Mouse (Mus musculus): Measurements from ENCODE around the gene Vash2. TPM values are rescaled to one million over a fixed set of nuclear protein-coding genes. Genes with fewer than 3 reads are reported as not detected.

The Vash2 gene
- polyA plus RNA-seq, 1 experiment from 2014 or later: 14.0 TPM

GRCm38 (mm10) chr1:190904136-190904535, 75.0 kb downstream of the Vash2 start:
- no peak for DNase-seq (ENCODE audit: low spot score)
- WGBS: 96% methylated on average over 3 of the region's 3 CpGs

GRCm38 (mm10) chr1:190901082-190901481, 78.0 kb downstream of the Vash2 start:
- H3K4me3 ChIP-seq (replicated peaks; ENCODE audit: low read depth, low read length): no peak overlapping the region
- no peaks in the 10 kb centered on the region for H3K27me3 ChIP-seq (ENCODE audit: insufficient read depth, low read length)
- no peak overlapping the region for H3K9ac ChIP-seq (ENCODE audit: low read depth, low read length)
- 68% methylated on average over 2 of the region's 2 CpGs for WGBS
- H3K4me2 ChIP-seq (ENCODE audit: low read length): no peak overlapping the region
- no peak overlapping the region for H3K27ac ChIP-seq
- H3K4me1 ChIP-seq (replicated peaks; ENCODE audit: insufficient read depth, low read length): no peaks in the 10 kb centered on the region
- H3K9me3 ChIP-seq (replicated peaks; ENCODE audit: low read length): no peaks in the 10 kb centered on the region
- TF ChIP-seq CTCF (IDR thresholded peaks at IDR 0.05; ENCODE audit: low read depth): no peak
- H3K36me3 ChIP-seq (ENCODE audit: insufficient read depth, low read length): peaks cover 5% of the 10 kb centered on the region; the same call in 1 of the 2 replicates
- DNase-seq (ENCODE audit: low spot score): no peak
- no peak for ATAC-seq (replicated peaks; ENCODE audit: low FRiP score, low read depth)

More at GRCm38 (mm10) chr1:190904136-190904535, 75.0 kb downstream of the Vash2 start:
- Histone ChIP-seq H3K4me2 (ENCODE audit: low read length) (no peak overlapping the region), H3K27me3 (ENCODE audit: insufficient read depth, low read length) (no peaks in the 10 kb centered on the region), H3K9me3 (replicated peaks; ENCODE audit: low read length) (no peaks in the 10 kb centered on the region), H3K27ac (no peak overlapping the region), H3K4me3 (replicated peaks; ENCODE audit: low read depth, low read length) (no peak overlapping the region), H3K9ac (ENCODE audit: low read depth, low read length) (no peak overlapping the region), H3K36me3 (ENCODE audit: insufficient read depth, low read length) (peaks cover 5% of the 10 kb centered on the region; the same call in 1 of the 2 replicates), H3K4me1 (replicated peaks; ENCODE audit: insufficient read depth, low read length) (no peaks in the 10 kb centered on the region)
- ATAC-seq (replicated peaks; ENCODE audit: low FRiP score, low read depth): no peak
- no peak for TF ChIP-seq CTCF (IDR thresholded peaks at IDR 0.05; ENCODE audit: low read depth)

GRCm38 (mm10) chr1:190898899-190899575, 80.1 kb downstream of the Vash2 start:
- no peaks in the 10 kb centered on the region for H3K27me3 ChIP-seq (ENCODE audit: insufficient read depth, low read length)
- no peak for ATAC-seq (replicated peaks; ENCODE audit: low FRiP score, low read depth)
- no peak overlapping the region for H3K4me2 ChIP-seq (ENCODE audit: low read length)
- H3K9ac ChIP-seq (ENCODE audit: low read depth, low read length): no peak overlapping the region
- H3K9me3 ChIP-seq (replicated peaks; ENCODE audit: low read length): no peaks in the 10 kb centered on the region
- no peak for DNase-seq (ENCODE audit: low spot score)
- no peak for TF ChIP-seq CTCF (IDR thresholded peaks at IDR 0.05; ENCODE audit: low read depth)
- no peaks in the 10 kb centered on the region for H3K36me3 ChIP-seq (ENCODE audit: insufficient read depth, low read length)
- H3K4me1 ChIP-seq (replicated peaks; ENCODE audit: insufficient read depth, low read length): no peaks in the 10 kb centered on the region
- H3K4me3 ChIP-seq (replicated peaks; ENCODE audit: low read depth, low read length): no peak overlapping the region
- no peak overlapping the region for H3K27ac ChIP-seq
- WGBS: 62% methylated on average over 9 of the region's 9 CpGs

- ATAC-seq (replicated peaks; ENCODE audit: low FRiP score, low read depth): no peak
- no peak for TF ChIP-seq CTCF (IDR thresholded peaks at IDR 0.05; ENCODE audit: low read depth)
- DNase-seq (ENCODE audit: low spot score): no peak
- no peak overlapping the region for H3K4me2 ChIP-seq (ENCODE audit: low read length)
- H3K4me1 ChIP-seq (replicated peaks; ENCODE audit: insufficient read depth, low read length): no peaks in the 10 kb centered on the region
- no peaks in the 10 kb centered on the region for H3K9me3 ChIP-seq (replicated peaks; ENCODE audit: low read length)
- 93% methylated on average over 3 of the region's 3 CpGs for WGBS
- no peak overlapping the region for H3K27ac ChIP-seq
- no peaks in the 10 kb centered on the region for H3K27me3 ChIP-seq (ENCODE audit: insufficient read depth, low read length)
- H3K36me3 ChIP-seq (ENCODE audit: insufficient read depth, low read length): no peaks in the 10 kb centered on the region
- H3K4me3 ChIP-seq (replicated peaks; ENCODE audit: low read depth, low read length): no peak overlapping the region
- no peak overlapping the region for H3K9ac ChIP-seq (ENCODE audit: low read depth, low read length)
Observed at GRCm38 (mm10) chr1:190898186-190898585, 80.9 kb downstream of the Vash2 start.

Other genes with a start within 250 kb of the Vash2 start
- gene Rps6kc1, start 67.5 kb downstream of the Vash2 start, polyA plus RNA-seq (2015; fragmentation: Nextera tagmentation; extraction: Ambion mirVana): 9.4 and 10.2 TPM in 2 replicates
- gene Angel2, start 54.2 kb downstream of the Vash2 start, polyA plus RNA-seq (2015; fragmentation: Nextera tagmentation; extraction: Ambion mirVana): 43.8 and 45.6 TPM in 2 replicates
- gene Flvcr1, start 46.9 kb upstream of the Vash2 start, polyA plus RNA-seq (2015; fragmentation: Nextera tagmentation; extraction: Ambion mirVana): 7.5 and 7.9 TPM in 2 replicates
- not detected in 2 replicates for gene Spata45, start 57.3 kb upstream of the Vash2 start, polyA plus RNA-seq (2015; fragmentation: Nextera tagmentation; extraction: Ambion mirVana)
- gene Tatdn3, start 83.6 kb upstream of the Vash2 start, polyA plus RNA-seq (2015; fragmentation: Nextera tagmentation; extraction: Ambion mirVana): 15.6 and 16.1 TPM in 2 replicates
- gene Nsl1, start 83.7 kb upstream of the Vash2 start, polyA plus RNA-seq (2015; fragmentation: Nextera tagmentation; extraction: Ambion mirVana): 8.6 and 12.1 TPM in 2 replicates
- 10.5 and 12.5 TPM in 2 replicates for gene Batf3, start 118.6 kb upstream of the Vash2 start, polyA plus RNA-seq (2015; fragmentation: Nextera tagmentation; extraction: Ambion mirVana)
- not detected in 2 replicates for gene Fam71a, start 185.5 kb upstream of the Vash2 start, polyA plus RNA-seq (2015; fragmentation: Nextera tagmentation; extraction: Ambion mirVana)
- 3.2 and 4.0 TPM in 2 replicates for gene Atf3, start 238.7 kb upstream of the Vash2 start, polyA plus RNA-seq (2015; fragmentation: Nextera tagmentation; extraction: Ambion mirVana)

Data from kidney, postnatal 0 days (tissue).